Mouse (Mus musculus): Measurements from ENCODE around the gene 4632433K11Rik. TPM values are rescaled to one million over a fixed set of nuclear protein-coding genes. Genes with fewer than 3 reads are reported as not detected.
A peak's percentile ranks its signal among the peaks of the same experiment; 100 is the strongest.

The 4632433K11Rik gene
- polyA plus RNA-seq, 1 experiment from 2014 or later = not detected

- 1% methylated on average over 65 of the region's 65 CpGs for WGBS
- DNase-seq (ENCODE audit: low spot score) (peak; percentile 81), ATAC-seq (replicated peaks; ENCODE audit: low FRiP score, low read depth) (peak; percentile 83)
- Histone ChIP-seq H3K4me3 (replicated peaks; ENCODE audit: low read depth, low read length) (peak within 1 kb of the TSS; percentile 60), H3K4me2 (ENCODE audit: low read length) (peak within 1 kb of the TSS; percentile 81), H3K27ac (peak within 1 kb of the TSS; percentile 60), H3K36me3 (ENCODE audit: insufficient read depth, low read length) (no peaks in the 10 kb centered on the region), H3K9me3 (replicated peaks; ENCODE audit: low read length) (no peaks in the 10 kb centered on the region), H3K27me3 (ENCODE audit: insufficient read depth, low read length) (peaks cover 23% of the 10 kb centered on the region), H3K9ac (ENCODE audit: low read depth, low read length) (peak within 1 kb of the TSS; percentile 75), H3K4me1 (replicated peaks; ENCODE audit: insufficient read depth, low read length) (peaks cover 21% of the 10 kb centered on the region)
- TF ChIP-seq CTCF (IDR thresholded peaks at IDR 0.05; ENCODE audit: low read depth) = no peak
Measured at GRCm38 (mm10) chr7:5051193-5052192, 17.6 kb downstream of the 4632433K11Rik start, which contains the start of gene Zfp580. Gene Zfp580, plus strand, starts transcription at chr7:5051538.

- Histone ChIP-seq H3K36me3 (ENCODE audit: insufficient read depth, low read length) (no peaks in the 10 kb centered on the region), H3K4me2 (ENCODE audit: low read length) (peak overlapping the region; percentile 81), H3K4me3 (replicated peaks; ENCODE audit: low read depth, low read length) (peak overlapping the region; percentile 60), H3K27ac (no peak overlapping the region), H3K9ac (ENCODE audit: low read depth, low read length) (peak overlapping the region; percentile 56), H3K4me1 (replicated peaks; ENCODE audit: insufficient read depth, low read length) (peaks cover 26% of the 10 kb centered on the region), H3K27me3 (ENCODE audit: insufficient read depth, low read length) (peaks cover 23% of the 10 kb centered on the region), H3K9me3 (replicated peaks; ENCODE audit: low read length) (no peaks in the 10 kb centered on the region)
- TF ChIP-seq CTCF (IDR thresholded peaks at IDR 0.05; ENCODE audit: low read depth) = no peak
- ATAC-seq (replicated peaks; ENCODE audit: low FRiP score, low read depth) (no peak), DNase-seq (ENCODE audit: low spot score) (peak; percentile 60)
- WGBS = under 1% methylated on average over 11 of the region's 12 CpGs
Measured at GRCm38 (mm10) chr7:5052438-5052837, 18.5 kb downstream of the 4632433K11Rik start.

GRCm38 (mm10) chr7:5052931-5053343, 19.0 kb downstream of the 4632433K11Rik start:
- H3K9ac ChIP-seq (ENCODE audit: low read depth, low read length) = peak overlapping the region; percentile 56
- 5% methylated on average over 45 of the region's 45 CpGs for WGBS
- H3K9me3 ChIP-seq (replicated peaks; ENCODE audit: low read length) = no peaks in the 10 kb centered on the region
- H3K36me3 ChIP-seq (ENCODE audit: insufficient read depth, low read length) = no peaks in the 10 kb centered on the region
- no peak overlapping the region for H3K27ac ChIP-seq
- peak overlapping the region; percentile 81 for H3K4me2 ChIP-seq (ENCODE audit: low read length)
- no peak for TF ChIP-seq CTCF (IDR thresholded peaks at IDR 0.05; ENCODE audit: low read depth)
- H3K27me3 ChIP-seq (ENCODE audit: insufficient read depth, low read length) = peaks cover 23% of the 10 kb centered on the region
- peak overlapping the region; percentile 60 for H3K4me3 ChIP-seq (replicated peaks; ENCODE audit: low read depth, low read length)
- DNase-seq (ENCODE audit: low spot score) = no peak
- ATAC-seq (replicated peaks; ENCODE audit: low FRiP score, low read depth) = no peak
- peaks cover 26% of the 10 kb centered on the region for H3K4me1 ChIP-seq (replicated peaks; ENCODE audit: insufficient read depth, low read length)

- H3K9me3 ChIP-seq (replicated peaks; ENCODE audit: low read length) = no peaks in the 10 kb centered on the region
- 9% methylated on average over 32 of the region's 32 CpGs for WGBS
- H3K27ac ChIP-seq = no peak overlapping the region
- DNase-seq (ENCODE audit: low spot score) = peak; percentile 39
- peaks cover 23% of the 10 kb centered on the region for H3K27me3 ChIP-seq (ENCODE audit: insufficient read depth, low read length)
- ATAC-seq (replicated peaks; ENCODE audit: low FRiP score, low read depth) = no peak
- no peak for TF ChIP-seq CTCF (IDR thresholded peaks at IDR 0.05; ENCODE audit: low read depth)
- H3K4me2 ChIP-seq (ENCODE audit: low read length) = peak overlapping the region; percentile 81
- peak overlapping the region; percentile 60 for H3K4me3 ChIP-seq (replicated peaks; ENCODE audit: low read depth, low read length)
- H3K9ac ChIP-seq (ENCODE audit: low read depth, low read length) = peak overlapping the region; percentile 56
- no peaks in the 10 kb centered on the region for H3K36me3 ChIP-seq (ENCODE audit: insufficient read depth, low read length)
- peaks cover 26% of the 10 kb centered on the region for H3K4me1 ChIP-seq (replicated peaks; ENCODE audit: insufficient read depth, low read length)
Measured at GRCm38 (mm10) chr7:5053456-5054179, 19.7 kb downstream of the 4632433K11Rik start.

GRCm38 (mm10) chr7:5056651-5057263, 22.8 kb downstream of the 4632433K11Rik start:
- ATAC-seq (replicated peaks; ENCODE audit: low FRiP score, low read depth) = no peak

More at GRCm38 (mm10) chr7:5056651-5057263, 22.8 kb downstream of the 4632433K11Rik start:
- 1% methylated on average over 52 of the region's 55 CpGs for WGBS
- Histone ChIP-seq H3K4me3 (replicated peaks; ENCODE audit: low read depth, low read length) (peak overlapping the region; percentile 52), H3K27me3 (ENCODE audit: insufficient read depth, low read length) (peaks cover 23% of the 10 kb centered on the region), H3K36me3 (ENCODE audit: insufficient read depth, low read length) (no peaks in the 10 kb centered on the region), H3K4me1 (replicated peaks; ENCODE audit: insufficient read depth, low read length) (peaks cover 27% of the 10 kb centered on the region), H3K27ac (peak overlapping the region; percentile 38; the same call in 1 of the 2 replicates), H3K9me3 (replicated peaks; ENCODE audit: low read length) (no peaks in the 10 kb centered on the region), H3K9ac (ENCODE audit: low read depth, low read length) (peak overlapping the region; percentile 79), H3K4me2 (ENCODE audit: low read length) (peak overlapping the region; percentile 86)
- no peak for DNase-seq (ENCODE audit: low spot score)
- no peak for TF ChIP-seq CTCF (IDR thresholded peaks at IDR 0.05; ENCODE audit: low read depth)
